Mouse (Mus musculus) embryo, embryonic 11 days (tissue): ENCODE measurements at regions not wholly inside any gene's neighbourhood (a gene's known extent, or its start where the extent isn't known, plus 50 kb on each side); places are given as distances from the start of the nearest gene placed in this dataset.

ENCODE experiments used
- DNase-seq: peaks from one replicate; pipeline ENCODE4 v3.0.0-alpha.2; 2015

DNA sequence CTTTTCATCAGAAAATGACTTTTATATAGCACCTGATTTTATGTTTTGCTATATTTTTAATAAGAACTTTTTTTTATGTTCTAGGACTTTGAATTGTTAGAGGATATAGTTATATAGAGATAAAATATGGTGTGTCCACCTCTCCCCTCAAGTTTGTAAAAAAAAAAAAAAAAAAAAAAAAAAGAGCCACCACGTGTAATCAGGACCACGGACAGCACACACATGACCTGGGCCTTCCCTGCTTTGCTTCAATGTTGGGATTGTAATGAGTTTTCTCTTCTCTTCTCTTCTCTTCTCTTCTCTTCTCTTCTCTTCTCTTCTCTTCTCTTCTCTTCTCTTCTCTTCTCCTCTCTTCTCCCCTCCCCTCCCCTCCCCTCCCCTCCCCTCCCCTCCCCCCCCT lies 78.5 kb downstream of the 1700010I14Rik start:
- DNase-seq = peak; percentile 43

DNA sequence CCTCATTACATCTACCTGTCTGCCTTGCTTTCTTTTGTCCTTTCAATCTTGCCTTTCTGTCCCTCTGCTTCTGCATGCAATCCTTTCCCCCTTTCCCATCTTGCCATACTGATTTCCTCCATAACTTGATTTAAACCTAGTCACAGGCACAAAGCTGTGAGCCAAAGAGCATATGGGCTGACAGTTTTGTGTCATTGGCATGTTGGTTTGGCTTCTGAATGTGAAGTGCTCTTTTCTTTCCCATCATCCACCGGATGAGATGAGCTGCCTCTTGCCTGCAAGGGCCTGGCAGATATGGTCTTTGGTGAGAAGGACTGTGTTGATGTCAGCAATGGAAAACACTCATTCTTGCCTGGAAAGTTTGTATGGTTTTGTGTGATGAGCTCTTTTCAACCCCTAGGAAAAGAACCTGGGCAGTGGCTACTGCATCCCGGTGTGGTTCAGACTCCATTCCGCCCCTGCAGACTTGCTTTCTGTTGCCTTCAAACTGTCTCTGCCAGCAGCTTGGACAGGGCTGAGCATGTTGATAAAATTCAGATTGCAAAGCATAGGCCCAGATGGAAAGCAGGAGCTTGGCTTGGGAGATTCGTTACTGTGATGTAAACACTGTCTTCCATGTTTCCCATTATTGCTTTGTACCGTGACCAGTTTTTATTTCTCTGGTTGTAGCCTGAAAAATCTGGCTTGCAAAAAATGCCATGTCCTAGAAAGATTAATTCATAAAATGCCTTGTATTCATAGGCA lies 80.9 kb downstream of the 1700010I14Rik start:
- no peak for DNase-seq

DNA sequence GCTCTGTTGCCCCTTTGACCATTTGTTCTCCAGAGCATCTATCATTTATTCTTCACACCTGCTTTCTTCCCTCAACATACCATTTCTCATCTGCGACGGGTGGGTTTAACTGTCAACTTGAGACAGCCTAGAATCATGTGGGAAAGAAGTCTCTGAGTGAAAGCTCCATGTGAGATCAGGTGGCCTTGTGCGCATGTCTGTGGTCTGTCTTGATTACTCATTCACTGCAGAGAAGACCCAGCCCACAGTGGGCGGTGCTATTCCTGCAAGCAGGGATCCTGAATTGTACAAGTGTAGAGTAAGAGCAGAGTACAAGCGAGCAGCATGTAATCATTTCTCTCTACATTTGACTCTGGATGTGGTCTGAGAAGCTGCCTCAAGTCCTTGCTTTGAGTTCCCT lies 95.5 kb downstream of the 1700010I14Rik start:
- no peak for DNase-seq

DNA sequence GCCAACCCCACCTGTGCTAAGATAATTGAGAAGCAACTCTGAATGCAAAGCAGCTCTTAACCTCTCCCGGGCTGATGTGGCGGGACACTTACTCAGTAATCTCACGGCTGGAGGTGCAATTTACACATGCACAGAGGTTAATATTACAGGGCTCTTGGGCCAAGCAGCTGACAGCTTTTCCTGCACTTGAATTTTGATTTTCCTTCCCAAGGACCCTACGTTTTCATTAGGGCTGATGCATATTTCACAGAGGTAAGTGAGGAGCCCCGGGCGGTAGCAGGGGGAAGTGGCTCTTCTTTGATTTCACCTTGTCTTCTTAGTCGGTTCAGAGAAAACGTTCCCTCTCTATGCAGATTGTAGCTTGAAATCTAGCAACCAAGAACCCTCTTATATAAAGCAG lies 139.7 kb downstream of the 1700010I14Rik start:
- no peak for DNase-seq

DNA sequence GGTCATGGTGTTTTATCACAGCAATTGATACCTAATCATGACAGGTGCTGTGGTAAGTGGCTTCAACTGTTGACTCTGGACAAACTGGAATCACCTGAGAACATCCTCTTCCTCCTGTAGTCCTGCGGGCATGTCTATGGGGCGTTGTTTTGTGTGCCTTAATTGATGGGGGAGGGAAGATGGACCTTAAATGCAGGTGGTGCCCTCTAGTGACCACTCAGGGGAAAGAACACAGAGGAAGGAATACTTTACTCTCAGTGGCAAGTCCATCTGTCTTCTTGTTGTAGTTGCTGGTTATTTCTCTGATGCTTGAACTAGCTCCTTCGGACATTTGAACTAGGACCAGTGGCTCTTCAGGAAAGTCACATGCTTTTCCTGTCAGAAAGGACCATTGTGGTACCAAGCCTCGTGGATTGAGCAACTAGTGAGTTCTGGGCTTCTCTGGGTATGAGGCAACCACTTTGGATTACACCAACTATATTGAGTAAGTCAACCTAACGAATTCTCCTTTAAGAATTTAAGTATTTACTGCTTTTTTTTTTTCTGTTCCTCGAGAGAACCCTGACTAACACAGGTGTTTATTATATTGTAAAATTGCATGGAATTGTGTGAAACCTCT lies 157.6 kb downstream of the 1700010I14Rik start:
- DNase-seq = peak; percentile 16

DNA sequence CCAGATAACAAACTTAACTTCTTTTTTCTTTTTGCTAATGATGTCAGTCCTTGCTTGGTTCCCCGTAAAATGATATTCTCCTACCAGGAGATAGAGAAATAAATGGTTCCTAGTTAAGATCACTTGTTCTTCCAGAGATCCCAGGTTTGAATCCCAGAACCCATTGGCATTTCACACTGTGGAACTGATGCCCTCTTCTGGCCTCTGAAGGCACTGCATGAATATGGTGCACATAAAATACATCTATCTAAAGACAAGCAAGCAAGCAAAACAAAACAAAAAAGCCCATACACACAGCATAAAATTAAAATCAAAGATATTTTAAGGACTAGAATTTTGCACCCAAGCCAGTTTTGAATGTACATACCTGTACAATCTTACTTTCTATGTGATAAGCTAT lies 162.5 kb downstream of the 1700010I14Rik start:
- DNase-seq = no peak

DNA sequence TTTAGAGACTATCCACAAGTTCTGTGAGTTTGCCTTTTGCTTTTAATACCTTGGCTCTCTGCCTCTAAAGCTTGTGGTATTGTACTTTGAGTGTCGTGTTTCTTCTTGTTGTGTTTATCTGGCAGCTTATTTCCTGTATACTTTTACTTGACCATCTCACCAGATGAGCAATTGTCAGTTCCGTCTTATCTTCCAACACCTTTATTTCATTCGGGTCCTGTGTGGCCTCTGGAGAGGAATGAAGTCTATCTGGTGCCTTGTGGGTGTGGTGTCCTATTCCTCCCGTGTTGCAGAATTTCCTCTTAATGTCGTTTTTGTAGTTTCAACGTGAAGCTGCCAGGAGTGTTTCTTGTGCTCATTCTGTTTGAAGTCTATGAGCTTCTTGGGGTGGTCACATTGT lies 174.0 kb downstream of the 1700010I14Rik start:
- DNase-seq = no peak

DNA sequence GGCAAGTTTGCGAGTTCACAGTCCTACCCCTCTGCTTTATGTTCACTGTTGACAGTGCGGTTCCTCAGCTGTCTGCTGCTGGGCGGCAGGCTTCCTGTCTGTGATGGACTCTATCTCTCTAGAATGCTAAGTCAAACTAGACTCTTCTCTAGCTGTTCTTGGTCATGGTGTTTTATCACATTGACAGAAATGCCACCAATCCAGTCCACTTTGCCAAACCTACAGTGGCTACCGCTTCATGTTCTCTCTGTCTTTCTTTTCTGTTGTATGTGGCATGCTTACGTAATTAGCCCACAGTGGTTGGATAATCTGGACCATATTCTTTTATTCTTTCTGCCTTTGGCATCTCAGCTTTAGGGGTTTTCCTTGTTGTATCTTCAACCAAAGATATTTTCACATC lies 174.5 kb downstream of the 1700010I14Rik start:
- DNase-seq = no peak

DNA sequence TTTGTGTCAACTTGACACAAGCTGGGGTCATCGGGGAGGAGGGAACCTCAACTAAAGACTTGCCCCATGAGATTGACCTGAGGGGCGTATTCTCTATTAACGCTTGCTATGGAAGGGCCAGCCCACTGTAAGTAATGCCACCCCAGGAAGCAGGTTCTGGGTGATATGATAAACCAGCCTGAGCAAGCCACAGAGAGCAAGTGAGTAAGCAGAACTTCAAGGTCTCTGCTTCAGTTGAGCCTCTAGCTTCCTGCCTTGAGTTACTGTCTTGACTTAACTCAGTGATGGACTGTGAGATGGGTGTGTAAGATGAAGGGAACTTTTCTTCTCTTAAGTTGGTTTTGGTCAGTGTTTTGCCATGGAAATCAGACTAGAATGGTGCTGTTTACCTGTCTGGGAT lies 175.2 kb downstream of the 1700010I14Rik start:
- DNase-seq = no peak

DNA sequence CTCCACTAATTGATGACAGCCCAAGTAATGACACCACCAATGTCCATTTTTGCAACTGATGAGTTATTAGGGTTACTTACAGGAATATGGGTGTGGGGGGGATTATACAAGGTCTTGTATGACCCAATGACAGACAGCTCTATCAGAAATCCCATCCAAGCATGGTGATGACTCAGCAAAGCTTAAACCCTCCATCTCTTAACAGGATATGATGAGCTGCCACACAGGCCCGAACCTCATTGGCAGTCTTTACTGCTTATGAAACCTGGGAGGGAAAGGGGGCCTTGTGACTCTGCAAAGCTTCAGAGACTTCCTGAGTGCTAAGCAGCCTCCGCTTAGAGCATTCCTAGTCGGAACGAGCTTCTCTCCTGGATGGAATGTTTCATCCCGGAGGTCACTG lies 176.4 kb downstream of the 1700010I14Rik start:
- no peak for DNase-seq

DNA sequence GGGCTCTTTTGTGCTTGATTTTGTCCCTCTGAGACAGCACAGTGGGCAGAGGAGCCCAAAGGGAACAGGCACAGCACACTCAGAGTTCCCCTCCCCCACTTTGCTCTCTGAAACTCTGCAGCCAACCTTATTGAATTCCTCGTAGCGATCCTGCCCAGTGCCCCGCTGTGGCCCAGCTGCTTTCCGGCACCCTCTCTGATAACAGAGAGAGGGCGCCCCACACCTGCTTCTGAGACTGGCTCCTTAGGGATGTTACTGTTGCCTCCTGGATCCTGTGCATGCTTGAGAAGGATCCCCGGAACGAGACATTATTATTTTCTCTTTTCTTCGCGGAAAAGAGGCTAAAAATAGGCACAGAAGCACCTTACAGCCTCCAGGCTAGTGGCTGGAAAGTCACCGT lies 179.0 kb downstream of the 1700010I14Rik start:
- DNase-seq = peak; percentile 84

DNA sequence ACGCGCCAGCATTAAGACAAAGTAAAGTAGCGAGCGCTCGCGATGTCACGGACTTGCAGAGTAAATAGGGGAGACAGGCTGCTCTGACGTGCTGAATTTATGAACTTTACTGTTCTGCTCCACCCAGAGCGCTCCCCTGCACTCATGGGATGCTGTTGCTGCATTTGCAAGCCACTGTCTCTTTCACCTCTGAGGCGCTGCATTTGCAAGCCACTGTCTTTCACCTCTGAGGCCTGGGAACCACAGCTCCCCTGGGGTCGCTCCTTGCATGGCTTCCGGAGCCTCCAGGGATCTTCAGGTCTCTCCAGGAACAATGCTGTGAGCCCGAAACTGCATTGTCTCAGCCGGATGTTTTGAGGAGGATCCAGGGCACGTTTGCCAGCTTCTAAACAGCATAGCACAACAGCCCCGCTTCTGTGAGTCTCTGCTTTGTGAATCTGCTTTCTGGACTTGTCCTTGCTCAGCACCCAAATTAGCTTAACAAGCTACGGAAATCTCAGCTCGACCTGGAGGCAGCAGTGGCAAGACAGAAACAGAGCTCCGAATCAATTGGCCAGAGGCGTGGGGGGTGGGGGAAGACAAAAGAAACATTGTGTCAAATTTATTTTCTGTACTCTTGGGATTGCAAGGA lies 179.6 kb downstream of the 1700010I14Rik start:
- DNase-seq = peak; percentile 57

DNA sequence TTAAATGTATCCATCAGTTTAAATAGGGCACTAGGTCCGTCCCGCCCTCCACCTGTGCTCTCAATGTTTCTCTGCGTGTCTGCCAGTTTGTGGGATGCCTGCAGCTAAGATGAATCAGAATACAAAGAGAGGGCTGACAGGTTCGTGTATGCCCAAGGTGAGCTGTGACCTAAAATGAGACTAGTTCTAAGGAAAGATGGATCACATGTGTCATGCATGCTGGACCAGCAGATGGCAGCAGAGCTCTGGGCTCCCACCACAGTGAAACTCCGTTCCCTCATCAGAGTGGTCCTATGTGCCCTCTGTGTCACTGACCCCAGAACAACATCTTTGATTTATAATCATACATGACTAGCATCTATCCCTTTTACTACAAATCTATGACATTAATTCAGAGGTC lies 180.3 kb downstream of the 1700010I14Rik start:
- DNase-seq = peak; percentile 88

DNA sequence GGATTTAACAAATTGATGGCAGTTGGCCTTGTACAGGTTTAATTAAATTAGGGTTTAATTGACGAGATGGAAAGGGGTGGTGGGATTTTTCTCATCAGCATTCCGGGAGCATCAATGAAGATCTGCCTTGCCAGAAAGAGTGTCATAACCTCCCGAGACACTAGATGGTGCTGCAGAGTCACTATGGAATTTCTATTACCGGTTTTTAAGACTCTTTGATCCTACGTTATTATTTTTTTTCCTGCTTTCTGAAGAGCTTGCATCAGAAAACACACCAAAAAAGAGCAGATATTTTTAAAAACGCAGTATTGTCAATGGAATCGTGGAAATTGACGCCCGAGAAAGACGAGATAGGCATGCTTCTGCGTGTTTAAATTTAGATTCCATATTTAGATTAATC lies 181.2 kb downstream of the 1700010I14Rik start:
- DNase-seq = peak; percentile 74

DNA sequence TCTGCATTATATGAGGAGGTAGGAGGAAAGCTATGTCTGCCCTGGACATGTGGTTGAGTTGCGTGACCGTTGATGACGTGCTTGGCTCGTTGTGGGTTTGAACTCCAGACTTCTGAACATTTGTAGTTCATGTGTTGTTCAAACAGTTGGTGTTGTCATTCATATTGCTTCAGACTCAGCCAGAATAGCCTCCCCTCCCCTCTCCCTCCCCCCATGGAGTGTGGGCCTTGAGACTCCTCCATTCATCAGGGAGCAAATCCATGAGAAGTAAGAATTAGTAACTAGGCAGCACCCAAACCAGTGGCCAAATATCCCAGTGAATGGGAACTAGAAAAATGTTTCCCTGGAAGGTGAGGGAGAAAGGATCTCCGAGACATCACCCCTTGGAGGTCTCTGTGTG lies 209.0 kb downstream of the 1700010I14Rik start:
- DNase-seq = no peak

DNA sequence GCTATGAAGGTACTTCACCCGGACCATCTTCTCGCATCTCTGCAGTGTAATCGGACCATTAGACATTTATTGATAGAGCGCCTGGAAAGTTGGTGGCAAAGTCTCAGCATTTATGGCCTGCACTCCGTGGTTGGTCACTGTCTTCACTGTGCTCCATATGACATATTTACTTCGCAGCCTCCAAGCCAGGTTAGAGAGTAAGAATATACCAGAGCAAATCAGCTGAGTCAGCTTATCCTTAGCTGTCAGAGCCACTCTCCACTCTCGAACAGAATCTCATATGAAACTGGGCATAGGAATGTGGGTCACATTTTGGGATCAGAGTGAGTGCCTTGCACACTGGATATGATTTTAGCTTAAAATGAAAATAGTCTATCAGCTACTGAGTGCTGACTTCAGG lies 212.3 kb downstream of the 1700010I14Rik start:
- DNase-seq = no peak

DNA sequence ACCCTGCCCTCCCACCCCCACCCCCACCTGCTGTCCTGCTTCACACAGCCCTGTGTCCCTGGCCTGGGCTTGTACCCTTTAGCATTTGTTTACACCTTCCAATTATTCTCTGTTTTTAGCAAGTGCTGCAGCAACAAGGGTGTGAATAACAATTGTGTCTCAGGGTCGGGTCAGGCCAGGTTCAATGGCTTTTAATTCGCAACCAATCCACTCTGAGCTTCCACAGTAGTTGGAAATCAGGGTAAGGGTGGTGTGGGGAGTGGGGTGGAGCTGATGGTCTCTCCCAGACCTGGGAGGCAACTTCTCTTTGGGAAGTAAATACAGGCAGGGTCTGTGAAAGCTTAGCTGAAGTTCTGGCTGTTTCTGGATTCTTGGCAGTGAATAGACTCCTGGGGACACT lies 214.4 kb downstream of the 1700010I14Rik start:
- no peak for DNase-seq

DNA sequence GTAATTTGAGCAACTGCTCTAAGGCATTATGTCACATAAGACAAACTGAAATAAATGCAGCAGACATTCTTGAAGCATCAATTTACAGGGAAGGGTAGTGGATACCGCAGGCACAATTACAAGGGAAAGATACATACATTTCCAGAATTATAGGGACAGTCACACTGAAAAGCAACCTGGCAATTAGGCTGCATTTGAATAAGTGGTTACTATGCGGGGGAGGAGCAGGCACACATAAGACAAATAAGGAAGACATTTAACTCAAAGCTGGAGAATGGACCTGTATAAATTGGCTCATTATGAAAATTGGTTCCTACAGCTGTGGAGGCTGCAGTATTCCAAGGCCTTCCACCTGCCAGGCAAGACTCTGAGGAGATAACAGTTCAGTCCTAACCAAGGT lies 211.2 kb upstream of the Gm17728 start:
- DNase-seq = no peak

DNA sequence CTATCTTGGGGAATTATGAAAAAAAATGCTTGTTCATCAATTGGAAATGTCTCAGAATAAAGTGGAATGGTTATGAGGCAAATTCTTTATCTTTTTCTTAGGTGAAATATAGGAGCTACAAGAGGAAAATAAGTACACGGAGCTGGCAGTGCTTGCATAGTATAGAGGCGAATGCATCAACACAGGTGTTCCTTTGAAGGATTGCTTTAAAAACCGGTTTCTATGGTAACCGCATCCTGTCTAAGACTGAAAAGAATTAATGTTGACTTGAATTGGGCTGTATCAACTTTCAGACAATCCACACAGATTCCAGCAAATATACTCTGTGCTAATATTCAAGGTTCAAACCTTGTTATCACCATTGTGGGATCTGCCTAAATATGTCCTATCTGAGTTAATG lies 198.8 kb upstream of the Gm17728 start:
- DNase-seq = no peak

DNA sequence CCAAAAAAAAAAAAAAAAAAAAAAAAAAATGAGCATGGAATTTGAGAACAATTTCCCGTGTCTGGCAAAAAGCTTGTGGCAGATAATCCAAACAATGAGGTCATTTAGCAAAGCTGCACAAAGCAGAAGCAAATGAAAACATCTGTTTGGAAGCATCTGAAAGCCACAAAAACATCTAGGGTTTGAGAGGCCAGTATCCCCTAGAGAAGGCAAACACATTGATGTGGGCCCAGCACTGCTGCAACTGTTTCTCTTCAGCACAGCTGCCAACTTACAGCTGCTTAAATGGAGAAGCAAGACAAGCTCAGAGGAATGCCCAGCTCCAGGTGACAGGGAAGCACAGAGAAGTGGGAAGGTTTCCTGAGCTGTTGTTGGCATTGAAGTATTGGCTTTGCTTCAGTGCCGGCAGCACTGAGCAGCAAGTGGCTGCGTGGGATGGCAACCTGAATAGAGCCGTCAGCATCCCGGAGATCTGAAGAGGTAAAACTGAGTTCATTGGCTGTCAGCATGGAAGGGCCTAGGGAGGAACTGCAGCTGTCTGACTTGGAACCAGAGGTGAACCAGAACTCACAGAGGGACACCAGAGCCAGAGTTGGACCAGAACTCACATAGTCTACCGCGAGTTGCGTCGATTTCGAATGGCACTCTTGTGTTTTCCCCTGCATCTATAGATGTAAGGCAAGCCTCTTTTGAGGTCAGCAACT lies 193.8 kb upstream of the Gm17728 start:
- DNase-seq = peak; percentile 40

DNA sequence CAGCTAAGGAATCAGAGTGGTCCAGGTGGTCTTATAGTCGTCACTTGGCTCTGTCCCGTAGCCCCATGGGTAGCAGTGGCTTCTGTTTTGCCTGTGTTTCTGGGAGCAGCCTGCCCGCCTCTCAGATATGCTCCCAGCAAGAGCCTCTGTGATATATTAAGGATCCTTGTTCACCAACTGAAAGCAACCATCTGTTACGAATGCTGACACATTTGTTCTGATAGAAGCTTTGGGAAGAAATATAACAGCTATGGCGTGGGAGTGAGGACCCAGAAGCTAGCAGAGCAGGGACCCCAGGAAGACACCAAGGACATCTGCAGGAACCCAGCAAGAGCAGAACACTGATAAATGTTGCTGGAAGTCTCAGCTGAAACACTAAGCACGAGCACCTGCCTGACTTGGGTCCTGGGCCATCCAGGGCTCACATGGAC lies 186.7 kb upstream of the Gm17728 start:
- DNase-seq = no peak

DNA sequence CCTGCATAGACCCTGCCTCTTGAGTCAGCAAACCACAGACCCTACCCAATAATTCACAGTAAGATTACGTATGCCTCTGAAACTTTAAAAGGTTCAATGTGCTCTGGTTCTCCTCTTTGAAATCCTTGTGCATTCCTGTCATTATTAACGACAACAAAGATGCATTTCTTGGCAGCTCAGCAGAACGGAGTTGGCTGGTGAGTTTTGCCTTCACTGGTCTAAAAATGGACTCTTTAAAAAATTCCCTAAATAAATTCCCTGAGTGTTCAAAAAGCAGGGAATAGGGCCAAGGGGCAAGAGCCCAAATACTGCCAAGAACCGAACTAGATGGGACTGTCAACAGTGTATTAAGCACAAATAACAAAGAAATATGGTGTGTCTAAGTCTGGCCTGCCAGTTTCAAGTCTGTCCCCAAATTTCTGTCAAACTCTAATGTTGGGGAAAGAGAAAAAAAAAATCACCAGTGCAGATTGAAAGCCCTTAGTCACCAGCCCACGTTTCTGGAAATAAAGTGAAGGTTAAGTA lies 163.2 kb upstream of the Gm17728 start:
- DNase-seq = no peak

DNA sequence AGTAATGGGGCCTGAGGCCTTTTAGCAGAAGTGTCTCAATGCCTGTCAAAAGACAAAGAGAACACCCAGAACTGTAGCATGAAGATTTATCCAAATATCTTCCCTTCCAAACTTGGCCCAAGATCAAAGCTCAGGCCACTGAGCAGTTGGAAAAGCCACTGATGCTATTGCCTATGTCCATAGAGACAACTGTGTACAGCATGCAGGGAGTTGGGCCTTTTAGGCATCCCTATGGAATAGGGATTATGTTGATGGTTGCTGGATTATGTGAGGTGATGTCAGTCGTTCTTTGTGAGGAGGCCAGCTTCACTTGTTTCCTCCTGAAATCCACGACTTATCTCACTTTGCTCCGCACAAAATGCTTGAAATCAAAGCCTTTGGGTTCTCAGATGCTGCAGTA lies 153.1 kb upstream of the Gm17728 start:
- DNase-seq = no peak
